Mouse (Mus musculus): ENCODE measurements around the gene Mrpl11.
"Not testable (repeated sequence)": the region's sequence is repeated elsewhere in the genome, so short reads cannot be mapped to it uniquely, and the experiment has no call there.

Gene Mrpl11

GRCm38 (mm10) chr19:4994043-4994442, 32.1 kb downstream of the Mrpl11 start:
- DNase-seq, result no peak

DNA sequence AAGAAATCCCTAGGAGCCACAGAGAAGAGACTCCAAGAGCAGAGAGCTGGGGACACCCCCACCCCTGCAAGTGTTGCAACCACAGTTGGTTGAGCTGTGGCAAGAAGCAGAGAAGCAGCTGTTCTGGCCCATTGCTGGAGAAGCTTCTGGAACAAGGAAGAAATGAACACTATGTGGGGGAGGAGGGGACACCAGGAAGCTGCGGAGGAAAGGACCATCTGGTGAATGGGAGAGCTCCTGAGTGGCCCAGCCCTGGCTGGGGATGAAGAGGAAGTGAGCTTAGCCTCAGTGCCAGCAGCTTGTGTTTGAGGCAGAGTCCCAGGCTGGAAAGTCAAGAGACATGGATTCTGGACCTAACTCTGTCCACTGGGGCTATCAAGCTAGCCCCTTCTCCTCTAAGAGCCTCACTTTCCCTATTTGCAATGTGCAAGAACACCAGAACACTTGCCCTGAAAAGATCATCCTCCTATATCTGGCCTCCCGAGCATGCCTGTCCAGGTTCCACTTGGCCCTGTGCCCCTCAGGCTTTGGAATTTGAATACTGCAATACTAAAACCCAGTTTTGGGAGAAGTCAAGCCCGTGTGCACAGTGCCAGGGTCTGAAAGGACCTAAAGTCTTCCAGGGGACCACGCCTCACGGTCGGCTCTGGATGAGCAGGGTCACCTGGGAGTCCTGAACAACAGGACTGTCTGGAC, 37.6 kb downstream of the Mrpl11 start:
- DNase-seq, result no peak

- DNase-seq, result peak; percentile 67 to 75
These were observed 39.9 kb downstream of the Mrpl11 start for GRCm38 (mm10) chr19:5001666-5002406.

DNA sequence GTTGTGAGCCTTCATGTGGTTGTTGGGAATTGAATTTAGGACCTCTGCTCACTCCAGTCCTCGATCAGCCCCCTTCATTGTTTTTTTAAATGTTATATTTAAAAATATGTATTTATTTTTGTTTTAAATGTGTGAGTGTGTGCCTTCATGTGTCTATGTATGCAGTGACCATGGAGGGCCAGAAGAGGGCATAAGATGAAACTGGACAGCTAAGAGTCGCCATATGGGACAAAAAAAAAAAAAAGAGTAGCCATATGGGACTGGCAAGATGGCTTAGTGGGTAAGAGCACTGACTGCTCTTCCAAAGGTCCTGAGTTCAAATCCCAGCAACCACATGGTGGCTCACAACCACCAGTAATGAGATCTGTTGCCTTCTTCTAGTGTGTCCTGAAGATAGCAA, 41.7 kb downstream of the Mrpl11 start:
- DNase-seq, result not testable (repeated sequence)

DNA sequence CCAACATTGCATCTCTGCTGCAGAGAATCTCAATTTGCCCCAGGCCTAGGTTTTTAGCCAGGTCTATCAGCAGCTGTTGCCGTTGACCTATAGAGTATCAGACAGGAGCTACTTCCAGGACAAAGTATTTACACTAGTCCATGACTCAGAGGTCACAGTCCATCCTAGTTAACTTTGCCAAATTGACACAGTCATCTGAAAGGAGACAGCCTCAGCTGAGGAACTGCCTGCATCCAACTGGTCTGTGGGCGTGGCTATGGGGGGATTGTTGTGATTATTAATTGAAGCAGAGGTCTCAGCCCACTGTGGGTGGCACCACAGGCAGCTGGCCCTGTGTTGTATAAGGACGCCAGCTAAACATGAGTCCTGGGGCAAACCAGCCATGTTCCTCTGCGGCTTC, 43.0 kb downstream of the Mrpl11 start:
- DNase-seq, result no peak

DNA sequence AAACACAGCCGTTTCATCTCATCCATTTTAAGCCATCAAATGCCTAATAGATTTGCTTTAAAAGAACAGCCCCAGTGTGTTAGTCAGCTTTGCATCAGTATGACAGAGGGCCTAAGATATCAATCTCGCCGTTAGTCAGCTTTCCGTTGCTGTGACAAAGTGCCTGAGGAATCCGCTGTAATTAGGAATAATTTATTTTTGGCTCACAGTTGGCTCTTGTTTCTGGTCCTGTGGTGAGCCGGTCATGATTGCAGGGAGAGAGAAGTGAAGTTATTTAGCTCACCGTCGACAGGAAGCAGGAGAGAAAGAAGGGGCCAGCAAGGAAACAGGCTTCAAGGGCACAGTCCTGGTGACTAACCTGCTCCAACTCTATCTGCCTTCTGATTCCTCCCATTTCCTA, 51.2 kb downstream of the Mrpl11 start:
- DNase-seq, result no peak

DNA sequence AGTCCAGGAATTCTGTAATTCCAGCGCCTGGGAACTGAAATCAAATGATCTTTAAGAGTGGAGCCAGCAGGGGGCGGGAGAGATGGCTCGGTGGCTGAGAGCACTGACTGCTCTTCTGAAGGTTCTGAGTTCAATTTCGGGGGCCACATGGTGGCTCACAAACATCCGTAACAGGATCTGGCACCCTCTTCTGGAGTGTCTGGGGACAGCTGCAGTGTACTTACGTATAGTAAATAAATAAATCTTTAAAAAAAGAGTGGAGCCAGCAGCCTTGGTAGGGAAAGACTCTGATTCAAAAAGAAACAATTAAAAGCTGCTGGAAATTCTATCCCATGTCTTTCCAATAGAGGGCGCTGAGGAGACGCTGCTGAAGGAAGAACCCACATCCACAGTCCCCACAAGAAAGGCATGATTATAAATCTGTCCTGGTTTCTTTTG, 53.0 kb downstream of the Mrpl11 start:
- no peak for DNase-seq

- no peak for DNase-seq
These were observed 54.3 kb downstream of the Mrpl11 start for GRCm38 (mm10) chr19:5016221-5016742.

All from thymus, adult 18-20 months (tissue).